Mouse (Mus musculus) cerebellum, adult 9-10 months (tissue): Measurements from ENCODE around the gene Adh6a.
"Not testable (repeated sequence)": the region's sequence is repeated elsewhere in the genome, so short reads cannot be mapped to it uniquely, and the experiment has no call there.

ENCODE experiments used
- DNase-seq: peaks from one replicate; pipeline ENCODE4 v3.0.0; 2022

Gene Adh6a

DNA sequence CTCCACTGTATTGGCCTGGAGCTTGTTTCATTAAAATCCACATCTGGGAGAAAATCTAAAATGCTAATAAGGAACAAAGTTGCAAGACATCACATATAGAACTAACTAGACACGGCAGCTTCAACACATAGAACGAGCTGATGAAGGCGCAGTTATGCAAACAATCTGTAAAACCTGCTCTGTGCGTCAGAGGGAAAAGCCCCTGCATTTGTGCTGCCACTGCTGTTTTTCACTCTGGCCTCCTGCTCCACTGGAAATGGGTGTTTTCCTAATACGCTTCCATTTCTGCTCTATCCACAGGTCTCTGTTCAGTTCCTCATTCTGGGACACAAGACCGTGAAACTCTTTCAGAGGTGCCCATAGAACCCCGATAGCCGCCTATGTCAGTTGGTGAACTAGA is 20.8 kb downstream of the Adh6a start:
- DNase-seq: no peak

- no peak for DNase-seq
These were observed 21.2 kb downstream of the Adh6a start for GRCm38 (mm10) chr3:138334320-138334719.

- no peak for DNase-seq
These were observed 22.5 kb downstream of the Adh6a start for GRCm38 (mm10) chr3:138335566-138335965.

DNA sequence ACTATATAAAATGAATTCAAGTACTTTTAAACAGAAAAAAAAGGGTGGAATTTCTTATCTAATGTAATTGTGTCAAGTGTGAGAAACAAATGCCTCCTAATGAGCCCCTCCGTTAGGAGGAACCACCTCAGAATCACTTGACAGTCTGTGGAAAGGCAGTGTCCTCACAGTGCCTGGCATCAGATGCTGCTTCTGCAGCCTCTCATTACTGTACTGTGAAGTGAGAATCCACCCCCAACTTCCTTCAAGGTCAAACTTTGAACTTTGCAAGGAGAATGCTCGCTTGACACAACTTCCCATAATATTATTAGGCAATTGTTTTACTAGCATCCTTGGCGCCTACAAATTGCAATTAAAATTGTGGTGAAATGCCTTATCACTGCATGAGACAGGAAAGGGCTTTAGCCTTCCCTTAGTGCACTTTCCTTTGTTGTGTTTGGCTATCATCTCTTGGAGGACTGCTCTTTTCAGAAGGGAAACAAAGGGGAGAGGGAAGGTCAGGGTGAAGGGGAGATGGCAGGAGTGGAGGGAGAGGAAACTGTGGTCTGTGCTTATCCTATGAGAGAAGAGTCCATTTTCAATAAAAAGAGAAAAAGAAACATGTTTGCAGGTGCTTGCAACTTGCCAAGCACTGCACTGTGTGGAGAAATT is 23.1 kb downstream of the Adh6a start:
- no peak for DNase-seq

GRCm38 (mm10) chr3:138341471-138341870 is 28.4 kb downstream of the Adh6a start, which contains the start of gene Adh6b:
Gene Adh6b, plus strand, starts transcription at chr3:138341775.
- DNase-seq: no peak

DNA sequence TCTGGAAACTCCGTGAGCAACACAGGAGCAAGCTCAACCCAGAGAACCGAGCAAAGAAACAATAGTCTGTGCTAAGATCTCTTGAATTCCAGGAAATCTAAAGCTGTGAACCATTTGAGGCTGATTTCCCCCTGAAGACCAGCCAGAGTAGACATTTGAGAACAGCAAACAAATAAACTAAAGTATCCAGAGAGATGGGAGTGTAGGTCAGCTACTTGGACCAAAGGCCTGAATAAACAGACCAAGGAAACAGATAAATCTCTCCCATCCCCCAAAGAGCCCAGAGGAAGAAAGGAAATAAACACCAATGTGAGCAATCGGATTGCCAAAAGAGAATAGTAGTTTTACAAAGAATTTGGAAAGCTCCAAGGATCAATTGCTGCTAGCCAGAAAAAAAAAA is 34.0 kb downstream of the Adh6a start:
- no peak for DNase-seq

GRCm38 (mm10) chr3:138352012-138352809 is 39.1 kb downstream of the Adh6a start:
- no peak for DNase-seq

GRCm38 (mm10) chr3:138358856-138359255 is 45.8 kb downstream of the Adh6a start:
- no peak for DNase-seq

GRCm38 (mm10) chr3:138360721-138361120 is 47.6 kb downstream of the Adh6a start:
- DNase-seq: no peak

DNA sequence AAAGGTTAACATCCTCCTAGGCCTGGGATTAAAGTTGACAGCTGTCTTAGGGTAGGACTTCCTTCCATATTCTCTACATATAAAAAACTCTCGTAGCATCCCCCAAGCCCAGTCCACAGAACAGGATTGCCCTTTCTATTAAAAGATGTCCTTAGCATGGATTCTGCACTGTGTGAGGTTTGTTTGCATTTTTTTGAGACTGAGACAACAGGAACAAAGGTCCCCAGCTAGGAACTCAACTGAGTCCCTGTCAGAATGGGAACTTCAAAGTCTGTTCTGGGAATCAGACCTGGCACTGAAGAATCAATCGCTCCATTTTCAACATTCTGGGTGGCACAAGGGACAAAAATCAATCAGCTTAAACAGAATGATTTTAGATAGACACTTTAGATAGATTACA is 49.8 kb downstream of the Adh6a start:
- no peak for DNase-seq

- no peak for DNase-seq
These were observed 53.1 kb downstream of the Adh6a start for GRCm38 (mm10) chr3:138366181-138366580.

DNA sequence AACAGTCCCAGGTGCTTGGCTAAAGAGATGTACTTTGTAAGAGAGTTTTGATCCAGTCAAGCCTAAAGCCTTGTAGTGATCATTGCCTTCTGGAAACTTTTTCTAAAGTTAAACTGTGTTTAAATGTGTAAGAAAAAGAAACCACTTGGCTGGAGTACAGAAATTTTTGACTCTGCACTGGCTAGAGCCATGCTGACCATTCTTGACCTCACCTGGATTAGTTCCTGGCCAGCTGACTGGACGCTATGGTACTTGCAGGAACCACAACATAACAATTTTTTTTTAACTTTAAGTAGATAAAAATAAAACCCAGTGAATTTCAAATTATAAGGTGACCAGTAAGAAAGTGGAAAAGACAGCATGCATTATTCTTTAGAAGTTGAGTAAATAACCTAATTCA is 56.5 kb downstream of the Adh6a start:
- no peak for DNase-seq

DNA sequence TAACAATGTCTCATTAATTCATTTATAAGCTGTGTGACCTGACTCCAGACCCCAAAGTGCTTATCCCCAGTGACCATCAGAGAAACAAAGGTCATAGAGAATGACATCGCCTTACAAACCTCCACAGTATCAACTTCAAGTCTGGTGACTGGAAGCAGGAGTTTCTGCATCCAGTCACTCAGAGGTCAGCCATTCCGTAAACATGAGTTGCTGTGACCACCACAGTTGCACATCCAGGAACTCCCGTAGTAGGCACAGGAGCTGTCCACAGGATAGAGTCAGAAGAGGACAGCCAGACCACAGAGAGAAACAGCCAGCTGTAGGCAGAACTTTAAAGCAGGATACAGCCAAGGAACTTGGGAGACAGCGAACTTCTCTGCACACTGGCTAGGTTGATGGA is 57.2 kb downstream of the Adh6a start:
- not testable (repeated sequence) for DNase-seq

- DNase-seq: no peak
These were observed 60.8 kb downstream of the Adh6a start for GRCm38 (mm10) chr3:138373920-138374319.

DNA sequence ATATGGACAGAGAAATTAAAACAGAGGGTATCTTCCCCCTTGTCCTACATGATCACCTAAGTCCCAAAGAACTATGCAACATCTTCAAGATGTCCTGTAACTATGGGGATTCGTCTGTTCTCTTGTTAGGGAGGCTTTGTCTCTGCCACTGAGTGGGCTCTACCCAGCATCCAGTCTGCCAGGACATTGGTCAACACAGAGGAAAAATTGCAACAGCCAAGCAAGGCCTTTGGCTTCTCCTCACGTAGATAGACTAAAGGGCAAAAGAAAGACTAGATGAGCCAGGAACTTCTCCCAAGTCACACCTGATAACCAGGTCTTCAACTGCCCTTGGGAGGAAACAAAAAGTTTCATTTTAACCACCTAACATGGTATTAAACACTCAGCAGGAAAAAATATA is 62.1 kb downstream of the Adh6a start:
- DNase-seq: no peak
